Mouse (Mus musculus): ENCODE data around the gene Rabep2.
A peak's percentile ranks its signal among the peaks of the same experiment; 100 is the strongest.
"Not testable (repeated sequence)": the region's sequence is repeated elsewhere in the genome, so short reads cannot be mapped to it uniquely, and the experiment has no call there.

Rabep2 gene

GRCm38 (mm10) chr7:126428631-126429502, at the start of gene Rabep2:
Gene Rabep2 (plus strand): TSS chr7:126428759.
- peak; percentile 65 for DNase-seq (ENCODE audit: low read depth)

DNA sequence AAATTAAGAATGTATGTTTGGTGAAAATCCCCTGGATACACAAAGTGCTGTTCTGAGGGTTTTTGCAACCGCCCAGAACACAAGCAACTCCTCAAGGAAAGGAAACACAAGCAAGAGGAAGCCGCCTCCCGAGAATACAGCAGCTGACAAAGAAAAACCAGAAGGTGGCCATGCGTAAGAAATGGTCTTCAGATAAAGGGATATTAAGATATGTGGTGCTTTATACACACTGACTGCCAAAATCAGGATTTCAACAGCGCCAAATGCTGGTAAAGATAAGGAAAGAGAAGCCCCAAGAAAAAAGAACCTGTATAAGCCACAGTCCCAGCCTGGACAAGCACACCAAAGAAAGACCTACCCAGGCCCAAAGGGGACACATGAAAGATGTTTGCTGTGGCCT, 45.0 kb upstream of the Rabep2 start:
- DNase-seq (ENCODE audit: low read depth), result no peak

DNA sequence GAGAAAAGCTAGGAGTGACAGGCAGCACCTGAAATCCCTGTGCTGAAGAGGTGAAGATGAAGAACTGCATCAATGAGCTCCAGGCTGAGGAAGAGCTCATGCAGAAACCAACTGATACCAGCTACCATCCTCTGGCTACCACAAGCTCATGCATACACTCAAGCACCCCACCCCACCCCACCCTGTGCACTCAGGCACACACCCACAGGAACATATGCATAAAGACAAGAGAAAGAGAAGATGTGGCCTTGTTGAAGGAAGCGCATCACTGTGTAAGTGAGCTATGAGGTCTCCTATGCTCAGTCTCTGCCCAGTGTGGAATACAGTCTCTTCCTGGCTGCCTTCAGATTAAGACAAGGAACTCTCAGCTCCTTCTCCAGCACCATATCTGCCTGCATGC, 40.4 kb upstream of the Rabep2 start:
- no peak for DNase-seq (ENCODE audit: low read depth)

DNA sequence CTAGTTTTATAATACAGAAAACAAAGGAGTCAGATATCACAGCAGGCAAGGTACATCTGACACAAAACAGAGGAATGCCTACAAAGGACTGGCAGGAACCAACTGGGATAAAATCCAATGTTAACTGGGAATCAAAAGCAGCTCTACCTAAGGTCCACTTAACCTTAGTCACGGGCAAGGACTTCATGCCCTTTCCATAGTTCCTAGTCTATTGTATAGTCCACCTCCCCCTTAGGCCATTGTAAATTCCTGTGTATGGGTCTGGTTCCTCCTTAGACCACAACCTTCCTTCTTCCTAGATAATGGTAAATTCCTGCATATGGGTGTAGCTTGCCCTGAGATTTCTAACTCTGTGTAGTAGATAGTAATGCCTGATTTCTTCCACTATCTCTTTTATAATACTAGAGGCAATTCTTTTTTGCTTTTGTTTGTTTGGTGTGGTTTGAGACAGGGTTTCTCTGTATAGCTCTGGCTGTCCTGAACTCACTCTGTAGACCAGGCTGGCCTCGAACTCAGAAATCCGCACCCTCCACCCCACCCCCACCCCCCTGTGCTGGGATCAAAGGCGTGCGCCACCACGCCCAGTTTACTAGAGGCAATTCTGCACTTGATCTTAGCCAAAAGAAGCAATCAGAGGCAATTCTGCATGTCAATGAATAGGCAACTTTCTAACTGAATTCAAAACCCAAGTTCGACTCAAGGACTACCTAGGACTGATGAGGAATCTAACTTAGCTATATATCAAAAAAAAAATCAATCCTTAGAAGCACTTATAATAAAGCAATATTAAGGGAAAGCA, 36.3 kb upstream of the Rabep2 start:
- not testable (repeated sequence) for DNase-seq (ENCODE audit: low read depth)

GRCm38 (mm10) chr7:126396298-126397119, 32.0 kb upstream of the Rabep2 start, which contains the start of gene Nfatc2ip:
Gene Nfatc2ip (minus strand): TSS chr7:126396737.
- DNase-seq (ENCODE audit: low read depth), result peak; percentile 99

GRCm38 (mm10) chr7:126397221-126397620, 31.3 kb upstream of the Rabep2 start:
- no peak for DNase-seq (ENCODE audit: low read depth)

GRCm38 (mm10) chr7:126397822-126398221, 30.7 kb upstream of the Rabep2 start:
- DNase-seq (ENCODE audit: low read depth), result no peak

GRCm38 (mm10) chr7:126399548-126399947, 29.0 kb upstream of the Rabep2 start:
- peak; percentile 32 for DNase-seq (ENCODE audit: low read depth)

DNA sequence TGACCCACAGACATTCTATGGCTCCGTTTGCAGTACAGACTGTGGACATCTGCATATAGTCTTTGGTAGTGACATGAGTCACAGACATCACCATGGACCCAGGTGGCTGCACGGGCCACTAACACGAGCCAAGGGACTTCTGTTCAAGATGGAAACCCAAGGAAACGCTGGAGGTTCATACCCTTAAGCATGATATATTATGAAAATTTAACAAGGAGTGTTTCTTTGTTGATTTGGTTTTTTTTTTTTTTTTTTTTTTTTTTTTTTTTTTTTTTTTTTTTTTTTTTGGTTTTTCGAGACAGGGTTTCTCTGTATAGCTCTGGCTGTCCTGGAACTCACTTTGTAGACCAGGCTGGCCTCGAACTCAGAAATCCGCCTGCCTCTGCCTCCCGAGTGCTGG, 26.0 kb upstream of the Rabep2 start:
- DNase-seq (ENCODE audit: low read depth), result not testable (repeated sequence)

- DNase-seq (ENCODE audit: low read depth), result no peak
Observed at GRCm38 (mm10) chr7:126408686-126409085, 19.9 kb upstream of the Rabep2 start.

DNA sequence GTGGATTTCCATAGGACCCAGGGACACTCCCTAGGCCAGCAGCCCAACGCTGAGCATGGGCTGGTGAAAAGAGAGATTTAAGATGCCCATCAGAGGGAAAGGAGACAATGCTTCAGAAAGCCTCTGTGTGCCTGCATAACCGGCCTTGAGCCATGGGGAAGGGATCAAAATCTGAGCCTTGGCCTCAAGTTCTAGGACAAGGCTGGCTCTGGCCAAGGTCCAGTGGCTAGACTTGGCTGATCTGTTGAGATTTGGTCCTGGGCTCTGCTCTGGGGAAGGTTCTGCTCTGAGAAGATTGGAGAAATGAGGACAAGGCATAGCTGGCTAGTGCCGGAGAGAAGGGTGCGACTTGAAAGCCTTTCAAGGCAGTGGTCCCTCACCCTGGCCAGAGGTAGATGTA, 17.5 kb upstream of the Rabep2 start:
- DNase-seq (ENCODE audit: low read depth), result no peak

GRCm38 (mm10) chr7:126414725-126415124, 13.8 kb upstream of the Rabep2 start, which contains the start of gene Cd19:
Gene Cd19 (minus strand): TSS chr7:126414889.
- no peak for DNase-seq (ENCODE audit: low read depth)

DNA sequence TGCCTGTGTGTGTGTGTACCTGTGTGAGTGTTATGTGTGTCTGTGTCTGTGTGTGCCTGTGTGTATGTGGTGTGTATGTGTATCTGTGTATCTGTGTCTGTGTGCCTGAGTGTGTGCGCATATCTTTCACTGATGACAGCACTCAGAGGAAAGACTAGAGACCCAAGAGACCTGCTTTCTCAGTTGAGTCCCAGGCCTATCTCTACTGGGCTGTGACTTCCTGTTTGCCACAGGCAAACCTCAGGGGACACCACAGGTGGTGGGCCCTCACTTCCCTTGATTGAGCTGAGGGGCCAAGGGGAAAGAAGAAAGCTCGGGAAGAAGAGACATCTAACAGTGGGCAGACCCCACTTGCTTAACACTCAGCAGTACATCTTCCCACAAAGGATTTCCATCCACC, 11.9 kb upstream of the Rabep2 start:
- no peak for DNase-seq (ENCODE audit: low read depth)

DNA sequence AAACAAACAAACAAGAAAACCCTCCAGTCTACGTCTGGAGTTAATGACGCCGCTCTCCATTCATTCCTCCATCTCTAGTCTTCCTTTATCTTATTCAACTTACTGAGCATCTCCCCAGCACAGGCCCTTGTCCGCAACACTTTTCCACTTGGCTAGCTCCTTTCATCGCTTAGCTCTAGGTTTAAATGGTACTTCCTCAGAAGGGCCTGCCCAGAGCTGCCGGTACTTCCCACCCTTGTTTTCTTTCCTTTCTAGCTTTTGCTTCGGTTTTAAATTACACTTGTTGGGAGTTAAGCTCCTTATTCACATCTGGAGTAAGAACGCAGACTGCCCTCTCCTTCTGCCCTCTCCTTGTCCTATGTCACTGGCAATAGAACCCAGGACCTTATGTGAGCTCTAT, 11.5 kb upstream of the Rabep2 start:
- no peak for DNase-seq (ENCODE audit: low read depth)

GRCm38 (mm10) chr7:126417606-126418005, 11.0 kb upstream of the Rabep2 start:
- no peak for DNase-seq (ENCODE audit: low read depth)

DNA sequence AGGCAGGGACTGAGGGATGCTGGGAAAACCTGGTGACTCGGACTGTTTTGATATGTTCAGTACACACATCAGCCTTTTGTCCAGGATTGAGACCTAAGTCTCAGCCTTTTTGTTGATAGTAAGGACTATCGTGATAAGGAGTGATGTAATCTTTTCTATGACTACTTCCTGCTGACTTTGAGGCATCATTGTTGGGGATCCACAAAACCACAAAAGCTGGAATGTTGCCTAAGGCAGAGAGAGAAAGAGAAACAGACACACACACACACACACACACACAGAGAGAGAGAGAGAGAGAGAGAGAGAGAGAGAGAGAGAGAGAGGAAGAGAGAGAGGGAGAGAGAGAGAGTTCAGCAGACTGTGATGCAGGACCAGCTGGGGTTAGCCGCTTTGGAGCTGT, 10.1 kb upstream of the Rabep2 start:
- no peak for DNase-seq (ENCODE audit: low read depth)

DNA sequence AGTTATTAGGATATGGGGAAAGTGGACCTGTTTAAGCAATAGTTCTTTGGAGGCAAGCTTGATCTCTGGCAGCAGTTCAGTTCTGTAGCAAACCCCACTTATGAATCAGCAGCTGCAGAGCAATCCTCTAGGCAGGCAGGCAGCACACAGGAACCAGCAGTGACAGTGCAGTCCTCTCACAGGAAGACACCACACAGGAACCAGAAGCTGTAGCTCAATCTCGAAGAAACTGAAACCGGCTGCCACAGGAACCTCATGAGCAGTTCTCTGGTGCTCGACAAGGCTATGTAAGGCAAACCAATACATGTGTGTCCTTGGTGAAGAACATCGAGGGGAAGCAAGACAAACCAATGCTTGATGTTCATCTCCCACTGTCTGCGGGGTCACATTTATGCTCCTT, 6.8 kb upstream of the Rabep2 start:
- DNase-seq (ENCODE audit: low read depth), result no peak

DNA sequence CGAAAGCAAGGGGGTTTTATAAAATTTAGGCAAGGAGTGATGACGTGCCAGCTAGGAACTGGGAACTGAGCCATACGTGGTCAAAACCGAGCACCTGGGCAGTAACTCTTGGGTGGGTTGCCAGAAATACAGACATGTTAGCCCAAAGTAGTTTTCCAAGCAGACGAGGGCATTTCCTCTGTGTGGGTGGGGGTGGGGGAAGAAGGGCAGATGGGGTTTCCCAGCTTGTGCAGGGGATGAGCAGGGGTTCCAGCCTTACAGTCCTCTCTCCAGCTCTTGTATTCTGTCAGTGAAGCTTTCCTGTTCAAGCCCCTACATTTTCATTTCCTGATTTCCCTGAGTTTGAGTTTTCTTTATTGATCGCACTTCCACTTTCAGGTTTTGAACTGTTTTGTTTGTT, 4.4 kb upstream of the Rabep2 start:
- no peak for DNase-seq (ENCODE audit: low read depth)

- no peak for DNase-seq (ENCODE audit: low read depth)
Observed at GRCm38 (mm10) chr7:126427323-126427860, 1.2 kb upstream of the Rabep2 start.

GRCm38 (mm10) chr7:126428154-126428553, 405 bp upstream of the Rabep2 start:
- no peak for DNase-seq (ENCODE audit: low read depth)

DNA sequence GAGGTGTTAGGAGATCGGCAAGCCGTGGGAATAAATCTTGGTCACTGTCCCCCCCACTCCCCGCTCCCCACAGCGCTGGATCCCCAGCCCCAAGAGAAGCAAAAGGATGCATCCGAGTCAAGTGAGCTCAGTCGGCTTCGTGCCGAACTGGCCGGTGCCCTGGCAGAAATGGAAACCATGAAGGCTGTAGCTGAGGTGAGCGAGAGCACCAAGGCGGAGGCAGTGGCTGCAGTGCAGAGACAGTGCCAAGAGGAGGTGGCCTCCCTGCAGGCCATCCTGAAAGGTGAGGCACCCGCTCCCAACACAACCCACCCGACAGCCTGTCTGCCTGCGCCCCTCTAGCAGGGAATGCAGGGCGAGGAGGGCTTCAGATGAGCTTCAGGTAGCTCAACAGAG, 942 bp downstream of the Rabep2 start:
- DNase-seq (ENCODE audit: low read depth), result no peak

- DNase-seq (ENCODE audit: low read depth), result no peak
Observed at GRCm38 (mm10) chr7:126430167-126430566, 1.6 kb downstream of the Rabep2 start.

Measured in fibroblast of lung, adult 2 months (primary cell).